Mouse (Mus musculus) cortical plate, adult 2 months (tissue): ENCODE data around the gene Ric3.
"Not testable (repeated sequence)": the region's sequence is repeated elsewhere in the genome, so short reads cannot be mapped to it uniquely, and the experiment has no call there.

Experiments used
- CTCF ChIP-seq: fragments of 200-500 bp; IDR thresholded peaks from 2 replicates; pipeline ENCODE4 v1.5.1; 2011; ENCODE audit warnings: mild to moderate bottlenecking, control low read depth, low read length; ENCODE audit not compliant: insufficient read depth; ENCODE audit errors: extremely low read depth
- POLR2A ChIP-seq: fragments of 200-500 bp; IDR thresholded peaks from 2 replicates; pipeline ENCODE4 v1.6.1; 2011; ENCODE audit warnings: mild to moderate bottlenecking, low read length, control low read depth; ENCODE audit not compliant: insufficient read depth; ENCODE audit errors: extremely low read depth

DNA sequence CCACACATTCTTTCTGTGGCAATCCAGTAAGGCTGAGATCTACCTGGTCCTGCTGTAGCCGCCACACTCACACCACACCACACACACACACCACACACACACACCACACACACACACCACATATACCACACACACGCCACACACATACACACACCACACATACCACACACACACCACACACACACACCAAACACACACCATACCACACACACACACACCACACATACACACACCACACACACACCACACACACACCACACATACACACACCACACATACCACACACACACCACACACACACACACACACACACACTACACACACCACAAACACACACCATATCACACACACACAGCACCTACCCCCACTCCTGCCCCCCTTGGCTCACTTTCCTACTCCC, 8.2 kb upstream of the Ric3 start:
- not testable (repeated sequence) for TF ChIP-seq POLR2A, CTCF
